Mouse (Mus musculus): ENCODE results near the gene Zfp526.

- TF ChIP-seq CTCF (IDR thresholded peaks at IDR 0.05; ENCODE audit: control insufficient read depth, insufficient read depth, low read length), result no peak
- no peak for TF ChIP-seq POLR2A (IDR thresholded peaks at IDR 0.05; ENCODE audit: borderline replicate concordance, control insufficient read depth, low read depth, low read length)
Measured at GRCm38 (mm10) chr7:25261896-25262295, 40.7 kb downstream of the Zfp526 start.

Measured in bone marrow, adult 2 months (tissue).